Mouse (Mus musculus) right cerebral cortex, adult 2 months (tissue): ENCODE results near the gene Trim12c.
"Not testable (repeated sequence)": the region's sequence is repeated elsewhere in the genome, so short reads cannot be mapped to it uniquely, and the experiment has no call there.

ENCODE experiments used
- DNase-seq, 2 experiments: peaks; one replicate each; pipeline ENCODE4 v3.0.0; 2021 to 2022; ENCODE audit warnings: low spot score in 2 of 2

Trim12c gene

GRCm38 (mm10) chr7:104352717-104353599 lies at the start of gene Trim12c:
Trim12c (minus strand) TSS chr7:104353362.
- DNase-seq, result peak in 1 of 2 experiments; percentile 5

- DNase-seq, result no peak
Measured at GRCm38 (mm10) chr7:104401140-104401539, 48.0 kb upstream of the Trim12c start.

GRCm38 (mm10) chr7:104400698-104401097 lies 47.5 kb upstream of the Trim12c start, which contains the start of gene Trim30c:
Trim30c (minus strand) TSS chr7:104400837.
- no peak for DNase-seq

GRCm38 (mm10) chr7:104398492-104398891 lies 45.3 kb upstream of the Trim12c start:
- no peak for DNase-seq

- peak in 1 of 2 experiments; percentile 2 for DNase-seq
Measured at GRCm38 (mm10) chr7:104369736-104370414, 16.7 kb upstream of the Trim12c start, which contains the start of gene Trim30b. Trim30b (minus strand) TSS chr7:104369884.

GRCm38 (mm10) chr7:104366339-104366738 lies 13.2 kb upstream of the Trim12c start:
- no peak for DNase-seq

GRCm38 (mm10) chr7:104353600-104353967 lies 422 bp upstream of the Trim12c start:
- no peak for DNase-seq

GRCm38 (mm10) chr7:104348043-104348442 lies 5.1 kb downstream of the Trim12c start:
- not testable (repeated sequence) for DNase-seq

GRCm38 (mm10) chr7:104340744-104341143 lies 12.4 kb downstream of the Trim12c start:
- DNase-seq, result not testable (repeated sequence)

GRCm38 (mm10) chr7:104335547-104335946 lies 17.6 kb downstream of the Trim12c start:
- DNase-seq, result not testable (repeated sequence)

- DNase-seq, result not testable (repeated sequence)
Measured at GRCm38 (mm10) chr7:104329171-104329570, 24.0 kb downstream of the Trim12c start, which contains the start of gene Trim34b. Trim34b (plus strand) TSS chr7:104329471.

- DNase-seq, result no peak
Measured at GRCm38 (mm10) chr7:104322028-104322427, 31.1 kb downstream of the Trim12c start.

- DNase-seq, result not testable (repeated sequence)
Measured at GRCm38 (mm10) chr7:104315369-104316080, 37.6 kb downstream of the Trim12c start, which contains the start of gene Trim12a. Trim12a (minus strand) TSS chr7:104315466.

- DNase-seq, result peak in 1 of 2 experiments; percentile 0
Measured at GRCm38 (mm10) chr7:104314796-104315353, 38.3 kb downstream of the Trim12c start.

- DNase-seq, result no peak
Measured at GRCm38 (mm10) chr7:104291638-104292400, 61.3 kb downstream of the Trim12c start.

- DNase-seq, result no peak
Measured at GRCm38 (mm10) chr7:104290641-104291040, 62.5 kb downstream of the Trim12c start.
